Mouse (Mus musculus): ENCODE measurements around the gene Cd28.

Cd28 gene

GRCm38 (mm10) chr1:60716567-60716966 is at the start of gene Cd28:
Cd28 (plus strand) TSS chr1:60716800.
- DNase-seq: no peak

GRCm38 (mm10) chr1:60667873-60668616 is 48.6 kb upstream of the Cd28 start:
- DNase-seq: peak; percentile 48

- DNase-seq: no peak
These were observed 47.6 kb upstream of the Cd28 start for GRCm38 (mm10) chr1:60669048-60669447.

DNA sequence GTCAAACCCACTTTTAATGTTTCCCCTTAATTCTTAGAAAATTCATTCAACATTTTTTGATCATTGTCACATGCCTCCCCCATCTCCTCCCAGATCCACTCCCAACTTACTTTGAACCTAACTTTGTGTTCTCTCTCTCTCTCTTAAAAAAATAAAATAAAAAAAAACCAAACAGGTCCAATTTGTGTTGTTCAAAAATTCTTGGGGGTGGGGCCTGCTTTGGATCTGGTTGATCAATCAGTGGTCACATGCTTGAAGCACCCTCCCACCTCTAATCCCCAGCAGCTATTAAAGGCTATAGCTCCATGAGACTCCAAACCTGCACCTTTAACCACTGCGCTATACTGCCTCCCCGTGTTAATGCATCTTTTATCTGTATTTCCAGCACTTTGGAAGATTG is 46.9 kb upstream of the Cd28 start:
- no peak for DNase-seq

GRCm38 (mm10) chr1:60670172-60670571 is 46.4 kb upstream of the Cd28 start:
- no peak for DNase-seq

- DNase-seq: no peak
These were observed 32.8 kb upstream of the Cd28 start for GRCm38 (mm10) chr1:60683766-60684165.

GRCm38 (mm10) chr1:60696115-60696895 is 20.3 kb upstream of the Cd28 start:
- no peak for DNase-seq

- no peak for DNase-seq
These were observed 14.0 kb upstream of the Cd28 start for GRCm38 (mm10) chr1:60702641-60703040.

- no peak for DNase-seq
These were observed 3.4 kb upstream of the Cd28 start for GRCm38 (mm10) chr1:60713238-60713637.

- DNase-seq: peak; percentile 78
These were observed 876 bp upstream of the Cd28 start for GRCm38 (mm10) chr1:60715651-60716196.

- DNase-seq: peak; percentile 72
These were observed 2.0 kb downstream of the Cd28 start for GRCm38 (mm10) chr1:60718580-60718979.

DNA sequence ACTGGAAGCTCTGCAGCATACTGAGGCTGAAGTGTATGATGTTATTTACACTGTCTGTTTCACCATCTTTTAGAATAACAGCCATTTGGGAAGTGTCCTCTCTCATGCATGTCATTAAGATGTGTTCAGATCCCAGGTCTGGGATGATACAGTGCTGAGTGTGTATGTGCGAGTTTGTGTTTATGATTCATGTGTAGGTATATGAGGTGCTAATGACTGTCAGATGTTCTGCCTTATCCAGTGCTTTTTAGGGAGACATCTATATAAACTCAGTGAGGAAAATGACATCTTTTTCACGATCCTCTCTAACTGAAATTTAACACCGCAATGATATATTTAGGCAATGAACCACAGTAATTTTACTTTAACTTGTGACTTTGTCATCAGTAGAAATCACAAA is 7.0 kb downstream of the Cd28 start:
- DNase-seq: no peak

- peak; percentile 31 for DNase-seq
These were observed 15.3 kb downstream of the Cd28 start for GRCm38 (mm10) chr1:60731940-60732339.

DNA sequence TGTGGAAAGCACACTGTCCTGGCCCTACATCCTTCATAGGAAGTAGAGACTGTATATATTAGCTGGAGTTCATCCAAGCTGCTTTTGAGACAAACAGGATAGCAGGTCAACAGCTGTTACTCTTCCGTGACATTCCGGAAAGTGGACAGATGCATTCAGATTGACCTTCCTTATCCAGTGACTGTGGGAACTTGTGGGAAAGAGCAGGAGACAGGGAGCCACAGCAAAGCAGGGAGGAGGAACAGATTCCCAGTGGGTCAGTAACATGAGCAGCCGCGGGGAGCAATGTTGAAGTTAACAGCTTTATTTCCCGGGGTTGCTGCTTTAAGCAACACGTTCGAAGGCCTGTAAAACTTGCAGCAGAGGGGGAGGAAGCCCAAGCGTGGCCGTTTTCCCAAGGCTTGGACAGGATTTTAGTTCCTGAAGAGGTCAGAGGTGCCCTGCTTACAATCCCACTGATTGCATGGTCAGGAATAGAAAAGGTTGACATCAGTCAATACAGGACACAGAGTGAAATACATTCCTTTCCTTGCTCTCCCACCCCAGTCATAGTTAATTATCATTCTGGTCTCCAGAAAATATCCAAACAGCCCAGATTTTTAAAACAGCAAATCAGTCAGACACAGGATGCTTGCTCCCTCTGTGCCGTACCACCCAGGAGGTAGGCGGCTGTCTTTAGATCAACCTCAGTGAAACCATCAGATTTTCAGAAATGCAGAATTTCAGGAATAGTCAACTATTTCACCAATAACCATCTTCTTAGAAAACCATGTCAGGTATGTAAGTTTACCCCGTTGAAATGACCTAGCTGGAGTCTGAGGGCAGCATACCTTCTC is 18.7 kb downstream of the Cd28 start:
- DNase-seq: peak; percentile 57

DNA sequence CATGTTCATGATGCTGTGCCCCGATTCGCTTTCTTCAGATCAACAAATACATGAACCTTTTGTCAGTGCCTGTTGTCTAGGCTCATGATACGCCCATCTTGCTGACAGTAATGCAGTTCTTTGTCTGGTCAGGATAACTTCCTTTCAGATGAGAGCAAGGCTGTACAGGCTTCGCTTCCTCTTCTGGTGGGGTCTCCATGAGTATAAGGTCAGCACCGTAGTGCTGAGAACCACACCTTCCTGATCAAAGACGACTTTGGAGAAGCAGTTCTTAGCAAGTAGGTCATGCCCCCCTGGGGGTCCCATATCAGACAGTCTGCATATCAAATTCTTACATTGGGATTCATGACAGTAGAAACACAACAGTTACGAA is 19.3 kb downstream of the Cd28 start:
- no peak for DNase-seq

DNA sequence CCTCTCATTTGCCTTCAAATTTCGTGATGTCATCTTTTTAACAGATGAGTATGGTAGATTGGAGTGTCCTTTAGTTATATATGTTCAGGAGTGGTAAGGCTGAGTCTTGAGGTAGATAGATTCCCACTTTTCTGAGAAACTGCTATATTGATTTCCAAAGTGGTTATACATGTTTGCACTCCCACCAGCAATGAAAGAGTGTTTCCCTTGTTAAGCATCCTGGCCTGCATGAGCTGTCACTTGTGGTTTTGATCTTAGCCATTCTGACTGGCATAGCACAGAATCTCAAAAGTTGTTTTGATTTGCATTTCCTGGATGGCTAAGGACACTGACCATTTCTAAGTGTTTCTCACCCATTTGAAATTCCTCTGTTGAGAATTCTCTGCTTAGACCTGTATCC is 27.7 kb downstream of the Cd28 start:
- no peak for DNase-seq

- peak; percentile 32 for DNase-seq
These were observed 29.1 kb downstream of the Cd28 start for GRCm38 (mm10) chr1:60745664-60746063.

GRCm38 (mm10) chr1:60746153-60746552 is 29.6 kb downstream of the Cd28 start:
- peak; percentile 28 for DNase-seq

DNA sequence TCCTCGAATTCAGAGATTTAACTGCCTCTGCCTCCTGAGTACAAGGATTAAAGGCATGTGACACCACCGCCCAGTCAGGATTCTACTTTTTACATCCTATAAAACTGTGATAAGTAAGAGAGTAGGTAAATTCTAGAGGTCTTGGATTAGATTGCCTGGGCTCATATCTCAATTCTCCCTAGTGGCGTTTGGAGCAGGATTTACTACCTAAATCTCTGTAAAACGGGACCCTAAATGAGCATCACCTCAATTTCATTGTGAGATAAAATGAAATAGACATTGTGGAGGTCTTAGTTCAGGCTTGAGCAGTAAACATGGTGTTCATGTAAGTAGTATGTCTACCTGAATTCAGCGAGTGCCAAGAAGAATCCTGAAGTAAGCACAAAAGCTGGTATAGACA is 30.3 kb downstream of the Cd28 start:
- DNase-seq: no peak

DNA sequence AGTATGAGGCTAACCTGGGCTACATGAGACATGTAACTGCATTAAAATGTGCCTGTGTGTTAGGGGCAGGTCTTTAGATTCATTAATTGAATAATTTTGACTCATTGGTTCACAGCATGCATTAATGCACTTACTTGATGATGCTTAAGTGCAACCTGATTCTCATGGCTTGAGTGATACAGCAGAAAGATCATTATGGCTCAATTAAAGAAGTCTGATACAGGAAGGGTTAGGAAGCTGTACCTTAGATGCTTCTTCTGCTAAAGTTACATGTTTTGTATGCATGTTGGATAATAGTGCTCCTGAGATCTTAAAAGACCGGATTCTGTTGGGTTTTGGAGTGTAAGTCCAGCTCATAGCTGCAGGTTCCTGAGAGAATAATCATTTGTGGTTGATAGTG is 31.7 kb downstream of the Cd28 start:
- no peak for DNase-seq

DNA sequence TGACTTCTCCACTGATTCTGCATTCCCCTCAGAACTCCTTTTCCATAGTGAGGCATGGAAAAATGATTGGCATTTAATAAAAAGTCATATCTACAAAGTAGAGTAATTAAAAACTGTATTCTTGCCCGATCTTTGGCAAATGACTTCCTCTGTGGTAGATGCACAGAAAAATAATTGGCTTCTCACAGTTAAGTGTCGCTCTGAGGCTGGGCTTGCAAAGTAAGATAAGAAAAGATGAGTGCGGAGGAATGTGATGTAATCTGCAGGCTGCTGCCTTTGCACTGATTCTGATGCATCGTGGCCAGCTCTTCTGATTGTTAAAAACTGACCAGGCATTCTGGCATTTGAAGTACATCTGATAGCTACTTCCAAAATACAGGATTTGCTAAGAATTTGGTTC is 32.3 kb downstream of the Cd28 start:
- DNase-seq: no peak

DNA sequence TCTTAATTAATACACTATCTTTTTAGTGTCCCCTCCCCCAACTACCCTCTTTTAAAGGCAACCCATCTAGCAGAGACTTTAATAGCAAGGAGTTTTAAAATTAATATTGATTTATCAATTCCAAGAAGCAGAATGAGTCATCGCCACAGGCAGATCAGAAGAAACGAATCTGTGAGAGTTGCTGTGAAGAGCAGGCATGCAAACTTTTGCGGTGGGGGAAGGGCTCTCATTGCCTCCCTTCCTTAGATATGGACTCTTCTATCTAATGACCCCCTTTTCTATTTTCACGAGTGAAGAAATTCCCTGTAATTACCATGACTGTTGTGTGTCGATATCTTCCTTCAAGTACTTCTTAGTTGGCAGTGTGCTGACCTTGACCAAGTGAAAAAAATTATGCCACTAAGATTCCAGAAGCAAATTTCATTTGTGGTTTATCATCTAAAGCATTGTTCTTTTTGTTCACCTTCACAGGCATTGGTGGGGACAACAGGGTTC is 32.8 kb downstream of the Cd28 start:
- DNase-seq: no peak

DNA sequence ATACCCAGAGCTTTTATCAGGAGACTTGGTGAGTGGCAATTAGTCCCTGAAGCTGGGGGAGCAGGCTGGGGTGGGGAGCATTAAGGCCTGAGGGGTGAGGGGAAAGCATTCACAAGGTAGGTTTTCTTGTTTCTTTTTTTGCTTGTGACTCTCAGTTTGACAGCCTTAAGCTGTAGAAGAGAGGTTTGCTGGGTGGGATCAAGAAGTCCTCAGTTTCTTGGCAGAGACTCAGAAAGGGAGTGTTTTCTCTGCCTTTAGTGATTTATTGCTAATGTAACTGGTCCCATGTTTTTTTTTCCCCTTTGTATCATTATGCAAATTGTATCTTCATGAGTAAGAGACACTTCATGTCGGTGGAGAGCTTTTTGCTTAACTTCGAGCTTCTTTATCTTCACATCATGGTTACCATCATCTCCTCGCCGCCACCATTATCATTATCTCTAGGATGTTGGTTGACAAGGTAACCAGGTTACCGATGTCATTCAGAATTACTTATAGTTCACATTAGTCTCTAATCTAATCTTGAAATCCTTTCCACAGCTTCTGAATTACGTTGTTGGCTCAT is 33.7 kb downstream of the Cd28 start:
- no peak for DNase-seq

Measured in lung, postnatal 36 days (tissue).